ENCODE assay signal across 10 mouse cellular contexts in genomic region chr1:178683631-178684030, GRCm38 (mm10).
DNase-seq lines count a peak whose midpoint lies in the region; ATAC-seq and TF ChIP-seq lines count a peak whose summit lies in the region.
"Had no signal": no experiment of that assay in that cellular context is flagged by ENCODE, and none has a peak within 500 bp of the region (broad histone marks: within the 10 kb centered on the region; RNA-seq: fewer than 3 reads in every experiment).

No protein-coding gene starts in this region.

- in situ Hi-C loops in Patski (cut with MboI; ENCODE audit: low pct_unique_long_range_greater_than_20kb) = loop anchor here (10.0 to 25.0 kb wide), 2 partner anchors 461 to 804 kb away; no protein-coding TSS in a partner anchor

- no peak overlapping the region for H3K27ac ChIP-seq in heart, embryonic 11.5 days (ENCODE audit: low read depth, low read length)
- H3K27ac ChIP-seq: embryonic facial prominence, embryonic 13.5 days had no signal

- POLR2A ChIA-PET in Patski (lab: Charles Lee) = interaction anchor here (0.9 kb wide), 1 partner anchor 22 kb away, joined by 3 read pairs; no protein-coding TSS in a partner anchor

- no peak for TF ChIP-seq CTCF in Patski (IDR thresholded peaks at IDR 0.05)

- 70% methylated on average over 10 of the region's 10 CpGs for WGBS in heart, embryonic 11.5 days (ENCODE audit: insufficient replicate concordance)

- no peak overlapping the region for H3K9ac ChIP-seq in heart, embryonic 11.5 days (ENCODE audit: low read depth, low read length)
- H3K9ac ChIP-seq: embryonic facial prominence, embryonic 13.5 days had no signal

- H3K4me2 ChIP-seq in heart, embryonic 11.5 days = no peak overlapping the region
- H3K4me2 ChIP-seq: embryonic facial prominence, embryonic 13.5 days had no signal

- no peak overlapping the region for H3K4me3 ChIP-seq in heart, embryonic 11.5 days (ENCODE audit: low read depth, low read length)
- H3K4me3 ChIP-seq: embryonic facial prominence, embryonic 13.5 days had no signal

- H3K27me3 ChIP-seq in heart, embryonic 11.5 days (ENCODE audit: control insufficient read depth, insufficient read depth, low read length) = no peaks in the 10 kb centered on the region
- H3K27me3 ChIP-seq in Patski = no peaks in the 10 kb centered on the region
- H3K27me3 ChIP-seq: embryonic facial prominence, embryonic 13.5 days had no signal

- CTCF ChIA-PET in Patski (lab: Charles Lee) = interaction anchor here (0.7 kb wide), 2 partner anchors 11 to 15 kb away, joined by 3 read pairs; no protein-coding TSS in a partner anchor

- no peaks in the 10 kb centered on the region for H3K9me3 ChIP-seq in heart, embryonic 11.5 days (replicated peaks; ENCODE audit: control insufficient read depth, low read length)
- H3K9me3 ChIP-seq: embryonic facial prominence, embryonic 13.5 days had no signal

- peaks cover 6% of the 10 kb centered on the region; the same call in 1 of the 2 replicates for H3K36me3 ChIP-seq in heart, embryonic 11.5 days (ENCODE audit: control insufficient read depth, insufficient read depth, low read length)

- DNase-seq in heart, postnatal 4 days = peak; percentile 15
- DNase-seq in Patski (ENCODE audit: low read depth, low spot score) = peak; percentile 88
- peak; percentile 13 for DNase-seq in kidney, adult 9 months
- peak; percentile 8 to 58 for DNase-seq in left cerebral cortex, postnatal 10 days (ENCODE audit: extremely low spot score in 1 of 2, low spot score in 2 of 2)
- no peak for DNase-seq in cerebellum, adult 9-10 months

- peaks cover 19% of the 10 kb centered on the region for H3K4me1 ChIP-seq in heart, embryonic 11.5 days (ENCODE audit: control insufficient read depth, insufficient read depth, low read length)

- intact Hi-C loops in left cerebral cortex, postnatal 10 days (cut with DNase I) = no loop called here

- no peak for ATAC-seq in heart, embryonic 11.5 days (replicated peaks; ENCODE audit: insufficient number of reproducible peaks, low FRiP score, low TSS enrichment)
- ATAC-seq in Patski = peak; percentile 84
- no peak for ATAC-seq in erythroblast, adult 5-6 weeks (replicated peaks; ENCODE audit: low FRiP score, poor library complexity, severe bottlenecking)
- ATAC-seq in megakaryocyte-erythroid progenitor cell, adult 5-6 weeks (replicated peaks; ENCODE audit: low FRiP score, low TSS enrichment, poor library complexity, severe bottlenecking) = no peak
- ATAC-seq: midbrain, embryonic 16.5 days had no signal
